Mouse (Mus musculus): ENCODE measurements around the gene Slc26a11.

DNA sequence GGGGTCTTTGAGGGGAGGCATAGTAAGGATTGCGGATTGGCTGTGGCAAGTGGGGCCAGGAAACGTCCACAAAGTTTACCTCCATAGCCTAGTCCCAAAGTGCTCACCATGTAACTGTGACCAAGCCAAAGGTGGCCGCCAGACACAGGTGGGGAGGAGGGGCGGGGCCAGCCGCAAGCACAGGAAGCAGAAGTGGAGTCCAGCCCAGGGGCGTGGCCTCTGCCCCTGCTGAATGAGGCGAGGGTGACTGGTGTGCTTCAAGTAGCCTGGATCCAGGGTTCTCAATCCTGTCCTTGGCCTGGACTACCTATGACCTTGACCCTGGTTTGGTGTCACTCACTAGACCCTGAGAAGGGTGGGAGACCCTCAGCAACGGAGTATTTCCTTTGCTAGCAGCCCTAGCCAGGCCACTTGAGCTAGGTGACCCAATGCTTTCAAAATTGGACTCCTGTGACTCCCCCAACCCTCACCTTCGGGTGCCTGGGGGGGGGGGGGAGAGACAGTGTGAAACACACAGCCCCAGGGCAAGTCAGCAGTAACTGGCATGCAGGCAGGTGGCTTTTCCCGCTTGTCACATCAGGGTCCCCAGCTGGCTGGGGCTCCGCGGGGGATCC, 36.8 kb downstream of the Slc26a11 start:
- no peak for TF ChIP-seq CTCF (IDR thresholded peaks at IDR 0.05; ENCODE audit: extremely low read depth, insufficient read depth, low read length)
- no peak for TF ChIP-seq POLR2A (IDR thresholded peaks at IDR 0.05; ENCODE audit: extremely low read depth, insufficient read depth, low read length)

All from cortical plate, adult 2 months (tissue).